Mouse (Mus musculus) MEL (cell line): ENCODE measurements around the gene Cnppd1. TPM values are rescaled to one million over a fixed set of nuclear protein-coding genes. Genes with fewer than 3 reads are reported as not detected.

Experiments
- DNase-seq: peaks from one replicate; pipeline ENCODE4 v3.0.0; 2011; ENCODE audit warnings: low read depth, low spot score
- H3K27ac ChIP-seq: 2 replicates; pipeline ENCODE4 v1.5.1; 2012; ENCODE audit warnings: low read depth, mild to moderate bottlenecking, control low read depth, low read length, moderate library complexity; ENCODE audit not compliant: control insufficient read depth
- H3K27me3 ChIP-seq, 2 experiments: fragments of 150-350 bp in 1 of 2; sonication (generic) in 1 of 2; 2 replicates each; pipeline ENCODE4 v1.6.1; 2012; ENCODE audit warnings: low read length in 2 of 2, mild to moderate bottlenecking in 2 of 2, improper control_type of control experiment in 1 of 2, moderate library complexity in 1 of 2; ENCODE audit not compliant: insufficient read depth in 2 of 2, control insufficient read depth in 1 of 2
- H3K36me3 ChIP-seq, 2 experiments: 2 replicates each; pipeline ENCODE4 v1.6.1; 2012 to 2014; ENCODE audit warnings: low read length in 2 of 2, improper control_type of control experiment in 1 of 2, inconsistent platforms in 1 of 2, mild to moderate bottlenecking in 1 of 2; ENCODE audit not compliant: insufficient read depth in 2 of 2, control insufficient read depth in 1 of 2
- H3K4me1 ChIP-seq, 2 experiments: fragments of 150-350 bp in 1 of 2; sonication (generic) in 1 of 2; 2 replicates each; pipeline ENCODE4 v1.6.1; 2012; ENCODE audit warnings: low read length in 2 of 2, improper control_type of control experiment in 1 of 2, mild to moderate bottlenecking in 1 of 2; ENCODE audit not compliant: insufficient read depth in 2 of 2, control insufficient read depth in 1 of 2
- H3K4me3 ChIP-seq, 2 experiments: fragments of 150-350 bp in 1 of 2; sonication (generic) in 1 of 2; 2 replicates each; pipeline ENCODE4 v1.5.1; 2012; ENCODE audit warnings: low read depth in 2 of 2, low read length in 2 of 2, mild to moderate bottlenecking in 2 of 2, moderate library complexity in 2 of 2, control low read depth in 1 of 2, improper control_type of control experiment in 1 of 2; ENCODE audit not compliant: control insufficient read depth in 1 of 2, insufficient read depth in 1 of 2
- H3K79me2 ChIP-seq: 2 replicates; pipeline ENCODE4 v1.6.1; 2012; ENCODE audit warnings: mild to moderate bottlenecking, low read length, moderate library complexity; ENCODE audit not compliant: control insufficient read depth, poor library complexity, insufficient read depth
- H3K9ac ChIP-seq: 2 replicates; pipeline ENCODE4 v1.6.1; 2012; ENCODE audit warnings: low read depth, mild to moderate bottlenecking, control low read depth, low read length, moderate library complexity; ENCODE audit not compliant: control insufficient read depth, poor library complexity, severe bottlenecking
- H3K9me3 ChIP-seq: fragments of 150-350 bp; sonication (generic); replicated peaks from 2 replicates; pipeline ENCODE4 v1.6.1; 2012; ENCODE audit warnings: mild to moderate bottlenecking, low read length, improper control_type of control experiment, moderate library complexity; ENCODE audit not compliant: insufficient read depth
- BHLHE40 ChIP-seq: IDR thresholded peaks from 2 replicates; pipeline ENCODE4 v1.6.1; 2012; ENCODE audit warnings: low read depth, mild to moderate bottlenecking, inconsistent platforms, low read length, improper control_type of control experiment, borderline replicate concordance
- CHD2 ChIP-seq: IDR thresholded peaks from 2 replicates; pipeline ENCODE4 v1.6.1; 2011; ENCODE audit warnings: low read length, improper control_type of control experiment
- EP300 ChIP-seq, 2 experiments: IDR thresholded peaks; 2 replicates each; pipeline ENCODE4 v1.6.1; 2011; ENCODE audit warnings: improper control_type of control experiment in 2 of 2, low read length in 2 of 2, low read depth in 1 of 2, mild to moderate bottlenecking in 1 of 2
- GATA1 ChIP-seq: IDR thresholded peaks from 2 replicates; pipeline ENCODE4 v1.6.1; 2011; ENCODE audit warnings: low read depth, low read length, improper control_type of control experiment
- HCFC1 ChIP-seq: IDR thresholded peaks from 2 replicates; pipeline ENCODE4 v1.6.1; 2012; ENCODE audit warnings: low read depth, mild to moderate bottlenecking, inconsistent platforms, low read length, improper control_type of control experiment, moderate library complexity
- JUND ChIP-seq: IDR thresholded peaks from 2 replicates; pipeline ENCODE4 v1.6.1; 2011; ENCODE audit warnings: low read depth, mild to moderate bottlenecking, improper control_type of control experiment, low read length
- MAFK ChIP-seq: IDR thresholded peaks from 2 replicates; pipeline ENCODE4 v1.6.1; 2011; ENCODE audit warnings: low read depth, mild to moderate bottlenecking, low read length, improper control_type of control experiment, borderline replicate concordance
- MAX ChIP-seq: IDR thresholded peaks from 2 replicates; pipeline ENCODE4 v1.6.1; 2011; ENCODE audit warnings: low read length, improper control_type of control experiment
- MAZ ChIP-seq: IDR thresholded peaks from 2 replicates; pipeline ENCODE4 v1.6.1; 2012; ENCODE audit warnings: low read depth, mild to moderate bottlenecking, inconsistent platforms, low read length, improper control_type of control experiment
- MEF2A ChIP-seq: IDR thresholded peaks from 2 replicates; pipeline ENCODE4 v1.6.1; 2014; ENCODE audit warnings: low read depth, mild to moderate bottlenecking, inconsistent platforms, low read length, improper control_type of control experiment; ENCODE audit not compliant: poor library complexity, insufficient replicate concordance, severe bottlenecking; ENCODE audit errors: extremely low read depth
- MXI1 ChIP-seq: IDR thresholded peaks from 2 replicates; pipeline ENCODE4 v1.6.1; 2011; ENCODE audit warnings: mild to moderate bottlenecking, low read depth, low read length, improper control_type of control experiment
- MYC ChIP-seq: IDR thresholded peaks from 2 replicates; pipeline ENCODE4 v1.6.1; 2011; ENCODE audit warnings: low read depth, mild to moderate bottlenecking, low read length, improper control_type of control experiment, moderate library complexity
- NELFE ChIP-seq: IDR thresholded peaks from 2 replicates; pipeline ENCODE4 v1.6.1; 2011; ENCODE audit warnings: low read depth, low read length, improper control_type of control experiment
- POLR2AphosphoS5 ChIP-seq: IDR thresholded peaks from 2 replicates; pipeline ENCODE4 v1.6.1; 2012; ENCODE audit warnings: low read depth, borderline replicate concordance, mild to moderate bottlenecking, inconsistent platforms, low read length, moderate library complexity, mixed read lengths
- RAD21 ChIP-seq: IDR thresholded peaks from 2 replicates; pipeline ENCODE4 v1.6.1; 2011; ENCODE audit warnings: mild to moderate bottlenecking, low read depth, low read length, improper control_type of control experiment
- SMC3 ChIP-seq: IDR thresholded peaks from 2 replicates; pipeline ENCODE4 v1.6.1; 2011; ENCODE audit warnings: low read depth, low read length, improper control_type of control experiment
- TAL1 ChIP-seq: IDR thresholded peaks from 2 replicates; pipeline ENCODE4 v1.6.1; 2012; ENCODE audit warnings: mild to moderate bottlenecking, inconsistent platforms, low read length, moderate library complexity, mixed read lengths
- TBP ChIP-seq: IDR thresholded peaks from 2 replicates; pipeline ENCODE4 v1.8.0; 2011; ENCODE audit warnings: low read depth, low read length, improper control_type of control experiment
- TCF12 ChIP-seq: IDR thresholded peaks from 2 replicates; pipeline ENCODE4 v1.6.1; 2014; ENCODE audit warnings: low read depth, mild to moderate bottlenecking, inconsistent platforms, low read length, improper control_type of control experiment, moderate library complexity
- USF1 ChIP-seq: IDR thresholded peaks from 2 replicates; pipeline ENCODE4 v1.6.1; 2014; ENCODE audit warnings: low read depth, mild to moderate bottlenecking, inconsistent platforms, low read length, improper control_type of control experiment, moderate library complexity
- ZC3H11A ChIP-seq: IDR thresholded peaks from 2 replicates; pipeline ENCODE4 v1.6.1; 2012; ENCODE audit warnings: low read depth, mild to moderate bottlenecking, inconsistent platforms, low read length, improper control_type of control experiment
- ZKSCAN1 ChIP-seq: IDR thresholded peaks from 2 replicates; pipeline ENCODE4 v1.6.1; 2012; ENCODE audit warnings: low read depth, mild to moderate bottlenecking, inconsistent platforms, low read length, improper control_type of control experiment, moderate library complexity
- polyA plus RNA-seq, 2 experiments: library from polyadenylated mRNA; stranded (reverse) in 1 of 2; unstranded in 1 of 2; fragments of >175 nt in 1 of 2; fragments of >200 nt in 1 of 2; gene quantifications; 2 replicates each; pipeline versions ENCODE4 v1.2.1 to v1.2.4; 2012; ENCODE audit warnings: low replicate concordance in 2 of 2, low read depth in 1 of 2; ENCODE audit not compliant: insufficient read length in 2 of 2, insufficient read depth in 1 of 2, missing spikeins in 1 of 2
- total RNA-seq: library from RNA; depleted of rRNA; stranded (reverse); fragments of 300-350 nt; gene quantifications from 2 replicates; pipeline ENCODE4 v1.2.3, GENCODE M21; 2012

The Cnppd1 gene
- total and polyA plus RNA-seq, 3 experiments, result 54.4 to 314 (median 70.1) TPM

DNA sequence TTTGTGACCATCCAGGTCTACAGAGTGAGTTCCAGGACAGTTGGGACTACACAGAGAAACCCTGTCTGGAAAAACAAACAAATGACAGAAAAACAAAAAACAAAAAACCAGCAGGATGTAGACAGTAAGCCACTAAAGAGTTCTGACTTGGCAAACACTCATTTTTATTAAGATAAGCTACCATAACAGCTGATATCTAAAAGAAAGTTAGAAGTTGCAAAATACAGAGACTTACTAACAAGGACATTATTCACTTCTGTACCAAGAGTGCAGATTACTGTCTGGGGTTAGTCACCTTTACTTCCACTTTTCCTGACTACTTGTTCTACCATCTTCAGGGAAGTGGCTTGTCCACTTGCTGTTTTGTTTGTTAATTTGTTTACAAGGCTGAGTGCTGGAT, 16.5 kb upstream of the Cnppd1 start (continued):
- peak; percentile 60 to 75 for TF ChIP-seq EP300 (IDR thresholded peaks at IDR 0.05; ENCODE audit: low read depth in 1 of 2, low read length in 2 of 2)

DNA sequence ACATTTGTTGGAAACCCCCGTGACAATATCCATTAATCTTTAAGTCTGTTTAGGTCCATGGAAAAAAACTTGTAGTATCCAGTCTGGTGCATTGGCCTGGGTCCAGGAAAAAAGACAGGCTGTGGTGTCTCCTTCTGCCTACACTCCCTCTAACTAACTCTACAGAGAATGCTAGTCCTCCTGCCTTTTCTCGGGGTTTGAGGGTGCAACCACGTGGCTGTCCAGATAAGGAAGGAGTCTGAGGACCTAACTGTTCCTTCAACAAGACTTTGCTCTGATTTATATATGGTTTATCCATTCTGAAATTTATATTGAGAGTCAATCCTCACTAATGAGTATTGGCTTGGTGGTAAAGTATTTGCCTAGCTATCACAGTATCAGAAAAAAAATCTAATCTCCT, 13.3 kb upstream of the Cnppd1 start:
- no peaks in the 10 kb centered on the region for H3K27me3 ChIP-seq
- TF ChIP-seq CHD2 (no peak), ZKSCAN1 (no peak), TAL1 (peak; percentile 34; the same call in 1 of the 2 replicates), MYC (peak; percentile 71), MAX (peak; percentile 80), GATA1 (peak; percentile 58), USF1 (peak; percentile 73)
- TF ChIP-seq, all 39 proteins: peak for 5
- Histone ChIP-seq H3K79me2 (no peaks in the 10 kb centered on the region), H3K36me3 (peaks cover 0 to 22% of the 10 kb centered on the region in 2 experiments; a peak in 2 of 4 replicates), H3K9ac (no peak overlapping the region), H3K9me3 (no peaks in the 10 kb centered on the region), H3K4me1 (peaks cover 15 to 21% of the 10 kb centered on the region in 2 experiments), H3K27ac (no peak overlapping the region), H3K4me3 (no peak overlapping the region)
- peak; percentile 59 for DNase-seq

DNA sequence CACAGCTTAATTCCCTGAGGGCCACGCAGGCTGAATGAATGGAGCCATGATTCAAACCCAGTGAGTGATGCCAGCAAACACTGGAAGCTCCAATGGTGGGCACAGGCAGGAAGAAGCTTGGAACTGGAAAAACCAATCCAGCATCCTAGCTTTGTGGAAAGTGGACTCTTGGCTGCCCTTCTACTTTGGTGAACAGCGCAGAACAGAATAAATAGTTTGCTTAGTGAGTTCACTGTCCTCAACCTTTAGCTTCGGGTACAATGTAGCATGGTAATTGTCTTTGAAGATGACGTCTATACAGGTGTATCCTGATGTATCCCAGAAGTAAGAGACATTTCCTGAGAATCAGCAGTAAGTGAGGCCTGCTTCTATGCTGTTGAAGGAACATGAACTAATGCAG, 6.2 kb upstream of the Cnppd1 start:
- Histone ChIP-seq H3K4me3 (no peak overlapping the region), H3K79me2 (peaks cover 7% of the 10 kb centered on the region), H3K27ac (no peak overlapping the region), H3K36me3 (no peaks in the 10 kb centered on the region; a peak in 1 of 4 replicates), H3K27me3 (no peaks in the 10 kb centered on the region), H3K9me3 (no peaks in the 10 kb centered on the region), H3K9ac (no peak overlapping the region), H3K4me1 (no peaks in the 10 kb centered on the region; a peak in 1 of 4 replicates)
- no peak for DNase-seq
- no peak for TF ChIP-seq MEF2A
- TF ChIP-seq HCFC1, result no peak
- TF ChIP-seq MAZ, result no peak
- TF ChIP-seq GATA1, result no peak
- TF ChIP-seq MYC, result no peak
- TF ChIP-seq POLR2AphosphoS5, result no peak
- TF ChIP-seq ZC3H11A, result no peak
- TF ChIP-seq NELFE, result no peak
- no peak for TF ChIP-seq JUND
- TF ChIP-seq TCF12, result no peak
- TF ChIP-seq BHLHE40, result no peak
- no peak for TF ChIP-seq ZKSCAN1
- no peak for TF ChIP-seq SMC3
- no peak for TF ChIP-seq RAD21
- TF ChIP-seq MXI1, result no peak
- no peak for TF ChIP-seq TBP
- TF ChIP-seq MAFK, result no peak
- TF ChIP-seq MAX, result no peak
